Mouse (Mus musculus) kidney, adult 18-20 months (tissue): Measurements from ENCODE around the gene Ddah1.

Source experiments
- DNase-seq: peaks from one replicate; pipeline ENCODE4 v3.0.0; 2021

Gene Ddah1

DNA sequence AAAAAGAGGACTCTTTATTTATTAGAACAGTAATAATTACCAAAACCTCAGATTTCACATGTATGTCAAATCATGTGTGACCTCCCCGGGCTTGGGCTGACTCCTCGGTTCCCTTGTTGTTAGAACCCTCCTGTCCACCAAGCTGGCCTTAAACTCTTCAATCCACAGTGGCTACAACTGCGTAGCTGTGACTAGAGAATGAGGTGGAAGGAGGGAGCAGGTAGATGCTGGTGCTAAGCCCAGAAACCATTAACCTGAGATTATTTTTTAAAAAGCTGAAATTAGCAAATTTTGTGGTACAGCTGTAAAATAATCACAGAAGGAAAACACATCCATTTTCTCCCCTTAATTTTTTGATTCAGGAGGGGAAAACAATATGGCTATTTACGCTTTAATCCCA is 10.0 kb downstream of the Ddah1 start:
- DNase-seq: no peak

GRCm38 (mm10) chr3:145773384-145773783 is 14.9 kb downstream of the Ddah1 start:
- DNase-seq: peak; percentile 50

DNA sequence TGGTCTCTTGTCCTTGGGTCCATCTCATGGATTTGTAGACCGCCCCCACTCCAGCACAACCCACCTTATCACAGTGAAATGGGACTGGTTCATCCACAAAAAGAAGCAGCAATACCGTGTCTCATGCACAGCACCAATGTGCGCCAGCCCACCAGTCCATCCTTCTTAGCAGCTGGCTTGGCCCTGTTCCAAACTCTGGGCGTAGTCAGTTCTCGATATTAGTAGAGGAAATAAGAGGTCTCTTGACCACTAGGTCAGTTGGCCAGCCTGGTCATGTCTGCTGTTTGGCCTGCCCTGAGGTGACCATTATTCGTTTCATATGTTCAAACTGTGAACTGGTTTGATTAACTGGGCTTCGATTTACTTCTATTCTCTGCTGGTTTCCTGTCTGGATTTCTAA is 15.9 kb downstream of the Ddah1 start:
- no peak for DNase-seq

GRCm38 (mm10) chr3:145775236-145775635 is 16.8 kb downstream of the Ddah1 start:
- DNase-seq: no peak

DNA sequence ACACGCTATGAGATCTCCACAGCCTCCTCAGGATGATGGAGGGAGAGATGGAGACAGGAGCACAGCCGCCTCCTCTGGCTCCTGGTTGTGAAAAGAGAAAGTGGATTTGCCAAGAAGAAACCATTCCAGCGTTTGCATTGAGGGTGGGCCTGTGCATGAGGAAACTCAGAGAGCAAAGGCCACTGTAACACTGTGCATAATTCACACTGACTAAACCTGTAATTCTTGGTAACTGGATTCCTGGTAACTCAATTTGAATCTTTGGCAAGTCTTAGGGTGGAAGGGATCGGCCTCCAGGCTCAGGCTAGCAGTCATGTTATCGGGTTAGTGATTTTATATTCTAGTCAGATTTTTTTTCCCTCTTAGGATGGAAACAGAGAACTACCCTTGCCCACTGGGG is 17.4 kb downstream of the Ddah1 start:
- no peak for DNase-seq

DNA sequence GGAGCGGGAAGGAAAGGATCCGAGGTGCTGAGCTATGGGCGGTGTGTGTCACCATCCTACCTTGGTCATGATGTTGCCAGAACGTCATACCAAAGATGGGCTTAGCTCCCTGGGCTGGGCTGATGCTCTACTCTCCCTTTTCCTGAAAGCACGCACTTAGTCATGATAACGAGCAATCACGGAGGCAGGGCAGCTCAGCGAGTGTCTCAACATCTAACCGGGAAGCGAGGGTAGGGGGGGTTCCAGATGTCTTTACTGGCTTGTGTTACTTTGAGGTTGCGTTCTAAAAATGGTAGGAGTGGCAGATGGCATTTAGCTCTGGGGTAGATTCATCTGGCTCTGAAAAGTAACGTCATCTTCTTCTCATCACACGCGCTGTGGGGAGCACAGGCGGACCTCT is 18.5 kb downstream of the Ddah1 start:
- DNase-seq: no peak

- no peak for DNase-seq
Observed at GRCm38 (mm10) chr3:145778406-145778922, 20.0 kb downstream of the Ddah1 start.

- no peak for DNase-seq
Observed at GRCm38 (mm10) chr3:145779279-145779973, 21.0 kb downstream of the Ddah1 start.

- DNase-seq: peak; percentile 57
Observed at GRCm38 (mm10) chr3:145780784-145781442, 22.4 kb downstream of the Ddah1 start.

DNA sequence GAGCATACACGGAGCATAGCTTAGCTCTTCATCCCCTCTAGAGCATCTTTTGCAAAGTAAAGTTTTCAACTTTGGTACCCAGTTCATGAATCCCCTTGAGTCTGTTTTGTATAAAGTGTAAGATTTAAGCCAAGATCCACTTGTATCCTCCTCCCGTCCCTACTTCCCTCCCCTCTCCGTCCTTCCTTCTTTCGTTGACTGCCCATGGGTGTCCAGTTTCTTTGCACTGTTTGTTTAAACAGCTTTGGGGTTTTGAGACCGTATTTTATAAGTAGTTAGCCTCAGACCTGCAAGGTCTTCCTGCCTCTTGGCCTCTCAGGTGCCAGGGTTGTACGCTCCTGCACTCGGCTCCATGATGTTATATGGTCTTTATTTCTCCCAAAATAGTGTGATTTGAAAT is 26.8 kb downstream of the Ddah1 start:
- DNase-seq: no peak

- DNase-seq: no peak
Observed at GRCm38 (mm10) chr3:145787303-145787702, 28.8 kb downstream of the Ddah1 start.

DNA sequence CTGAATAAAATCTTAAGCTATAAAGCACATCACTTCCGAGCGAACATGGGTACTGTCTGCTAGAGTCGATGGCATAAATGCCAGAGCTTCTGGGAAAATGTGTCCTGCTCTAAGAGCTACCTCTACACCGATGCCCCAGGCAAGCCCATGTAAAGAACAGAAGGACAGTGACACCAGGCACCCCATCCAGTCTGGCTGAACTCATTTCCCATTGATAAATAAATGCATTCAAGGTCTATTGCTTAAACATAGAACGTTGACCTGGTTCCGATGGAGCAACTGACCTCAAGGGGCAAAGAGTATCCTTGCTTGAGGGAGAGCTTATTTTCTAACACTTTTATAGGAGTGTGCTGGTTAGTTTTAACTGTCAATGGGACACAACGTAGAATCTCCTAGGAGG is 30.6 kb downstream of the Ddah1 start:
- no peak for DNase-seq

DNA sequence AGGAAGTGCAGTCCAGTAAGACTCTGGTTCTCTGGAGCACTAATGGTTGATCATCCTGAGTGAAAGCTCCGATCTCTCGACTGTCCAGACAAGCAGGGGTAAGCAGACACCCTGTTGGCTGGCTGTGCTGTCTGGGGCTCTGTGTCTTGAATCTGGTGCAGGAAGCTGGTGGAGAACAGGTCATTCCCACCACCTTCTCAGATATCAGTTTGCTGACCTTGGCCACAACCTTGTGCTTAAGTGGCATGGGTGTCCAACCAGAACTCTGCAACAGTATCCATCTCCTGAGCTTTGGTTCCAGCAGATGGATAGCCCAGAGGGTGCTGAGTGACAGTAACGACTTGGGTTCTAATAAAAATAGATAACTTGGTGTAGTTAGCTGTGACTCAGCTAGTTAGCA is 31.8 kb downstream of the Ddah1 start:
- no peak for DNase-seq

DNA sequence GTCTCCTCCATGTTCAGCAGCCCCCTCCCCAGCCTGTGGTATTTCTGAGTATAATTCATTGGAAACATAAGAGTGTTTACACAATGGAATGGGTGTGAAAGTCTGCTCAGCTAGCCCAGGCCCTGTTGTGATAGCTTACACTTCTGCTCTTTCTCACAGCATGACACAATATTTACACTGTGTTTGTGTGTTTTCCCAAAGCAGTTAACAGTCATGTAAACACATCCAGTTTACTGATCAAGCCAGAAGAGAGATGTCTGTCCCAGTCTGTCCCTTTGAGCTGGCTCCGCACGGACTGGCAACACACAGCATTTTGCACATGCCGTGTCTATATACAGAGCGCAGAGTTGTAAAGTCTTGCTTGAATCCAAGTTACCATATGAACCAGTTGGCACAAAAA is 32.2 kb downstream of the Ddah1 start:
- no peak for DNase-seq

- DNase-seq: no peak
Observed at GRCm38 (mm10) chr3:145794355-145794754, 35.9 kb downstream of the Ddah1 start.

DNA sequence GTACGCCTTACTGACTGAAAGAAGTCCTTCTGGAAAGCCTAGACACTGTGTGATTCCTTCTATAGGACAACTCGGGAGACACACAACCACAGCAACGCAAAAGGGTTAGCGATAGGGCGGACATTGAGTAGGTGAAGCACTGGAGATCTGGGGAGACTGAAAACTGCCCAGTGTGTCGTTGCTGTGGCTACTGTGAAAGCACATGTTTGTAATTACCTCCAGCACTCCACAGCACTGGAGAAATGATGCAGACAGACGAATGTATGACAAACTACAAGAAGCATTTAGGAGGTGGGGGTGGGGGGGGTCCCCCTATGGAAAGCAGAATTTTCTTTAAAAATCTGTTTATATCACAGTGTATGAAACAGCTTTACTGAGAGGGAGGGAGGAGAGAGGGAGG is 37.4 kb downstream of the Ddah1 start:
- no peak for DNase-seq

GRCm38 (mm10) chr3:145798042-145798441 is 39.6 kb downstream of the Ddah1 start:
- no peak for DNase-seq

DNA sequence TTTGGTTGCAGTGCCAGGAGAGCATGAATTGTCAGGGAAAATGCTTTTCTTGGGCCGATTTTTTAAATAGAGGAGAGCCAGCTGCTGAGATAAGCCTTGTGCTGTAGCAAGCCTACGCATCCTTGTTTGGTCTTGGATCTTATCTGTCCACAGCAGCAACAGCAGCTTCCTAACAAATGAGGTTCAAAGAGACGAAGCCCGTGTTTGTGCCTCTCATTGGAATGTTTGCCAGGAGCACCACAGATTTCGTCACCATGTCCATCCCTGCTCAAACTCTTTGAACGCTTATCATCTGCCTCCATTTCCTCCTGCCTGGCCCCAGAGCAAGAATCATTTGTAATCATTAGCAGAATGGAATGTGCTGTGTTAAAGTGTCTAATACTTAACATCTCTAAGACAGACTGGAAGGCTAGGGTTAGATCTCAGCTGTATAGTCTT is 40.3 kb downstream of the Ddah1 start:
- DNase-seq: peak; percentile 69

GRCm38 (mm10) chr3:145799365-145799764 is 40.9 kb downstream of the Ddah1 start:
- no peak for DNase-seq

- DNase-seq: no peak
Observed at GRCm38 (mm10) chr3:145802106-145802505, 43.6 kb downstream of the Ddah1 start.

DNA sequence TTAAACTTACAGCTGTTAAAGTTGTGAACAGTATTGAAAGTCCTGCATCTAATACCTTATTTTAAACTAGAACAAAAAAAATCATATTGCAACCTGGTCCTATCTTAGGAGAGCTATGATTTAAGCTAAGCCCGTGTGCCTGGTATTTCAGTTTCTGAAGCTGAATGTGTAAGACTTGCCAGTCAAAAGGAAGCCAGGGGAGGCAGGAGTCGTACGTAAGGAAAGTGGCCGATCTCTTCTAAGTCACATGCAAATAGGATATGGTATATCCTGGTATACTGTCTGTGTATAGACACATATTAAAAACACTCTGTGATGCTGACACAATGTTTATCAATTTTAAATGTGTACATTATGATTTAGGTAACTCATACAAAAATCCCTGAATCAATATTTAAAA is 47.4 kb downstream of the Ddah1 start:
- DNase-seq: no peak

GRCm38 (mm10) chr3:145806502-145806901 is 48.0 kb downstream of the Ddah1 start:
- no peak for DNase-seq

GRCm38 (mm10) chr3:145816807-145817206 is 58.3 kb downstream of the Ddah1 start:
- no peak for DNase-seq

GRCm38 (mm10) chr3:145817276-145817675 is 58.8 kb downstream of the Ddah1 start:
- no peak for DNase-seq

DNA sequence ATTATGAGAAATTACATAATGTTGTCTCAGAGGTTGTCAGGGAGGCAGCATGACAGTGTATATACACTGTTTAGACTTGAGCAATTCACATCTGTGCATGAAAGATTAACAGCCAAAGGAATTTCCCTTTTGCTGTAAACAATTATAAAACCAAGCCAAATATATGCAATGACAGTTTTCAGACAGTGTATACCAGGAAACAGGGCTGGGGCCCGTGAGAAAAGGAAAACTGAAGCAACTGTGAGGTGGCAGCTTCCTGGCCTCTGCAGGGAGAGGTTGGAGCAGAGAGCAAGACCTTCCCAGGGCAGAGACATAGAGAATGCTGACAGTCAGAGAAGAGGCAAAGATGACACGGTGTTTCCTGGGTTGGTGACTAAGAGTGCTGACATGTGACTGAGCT is 62.0 kb downstream of the Ddah1 start:
- DNase-seq: no peak
